Mouse (Mus musculus) myocyte (in vitro differentiated cells): Measurements from ENCODE around the gene Zfhx3. TPM values are rescaled to one million over a fixed set of nuclear protein-coding genes. Genes with fewer than 3 reads are reported as not detected.

Experiments
- H3K27me3 ChIP-seq: one replicate; pipeline ENCODE4 v1.6.1; 2011; ENCODE audit not compliant: control insufficient read depth, insufficient read depth, insufficient read length
- H3K36me3 ChIP-seq: one replicate; pipeline ENCODE4 v1.6.1; 2011; ENCODE audit not compliant: control insufficient read depth, insufficient read depth
- H3K4me2 ChIP-seq: one replicate; pipeline ENCODE4 v1.6.1; 2011; ENCODE audit warnings: low read depth, control low read depth
- H3K4me3 ChIP-seq: one replicate; pipeline ENCODE4 v1.5.1; 2011; ENCODE audit warnings: mild to moderate bottlenecking, control low read depth, moderate library complexity
- H3K79me2 ChIP-seq: one replicate; pipeline ENCODE4 v1.6.1; 2011; ENCODE audit not compliant: control insufficient read depth, insufficient read depth
- H3ac ChIP-seq: one replicate; pipeline ENCODE4 v1.6.1; 2011; ENCODE audit not compliant: control insufficient read depth, insufficient read length
- CEBPB ChIP-seq: IDR thresholded peaks from 2 replicates; pipeline ENCODE4 v1.6.1; 2011; ENCODE audit warnings: mild to moderate bottlenecking, moderate library complexity; ENCODE audit not compliant: poor library complexity, insufficient read depth, severe bottlenecking
- E2F4 ChIP-seq: IDR thresholded peaks from one replicate; pipeline ENCODE4 v1.6.1; 2011; ENCODE audit warnings: mild to moderate bottlenecking, control low read depth, moderate library complexity; ENCODE audit not compliant: insufficient read depth
- MAX ChIP-seq: IDR thresholded peaks from one replicate; pipeline ENCODE4 v1.6.1; 2011; ENCODE audit warnings: low read depth, mild to moderate bottlenecking, control low read depth
- MYOD1 ChIP-seq, 3 experiments: IDR thresholded peaks; one replicate each; pipeline ENCODE4 v1.6.1; 2011; ENCODE audit warnings: control low read depth in 2 of 3, low read depth in 2 of 3, mild to moderate bottlenecking in 2 of 3, moderate library complexity in 1 of 3; ENCODE audit not compliant: insufficient read length in 2 of 3, control insufficient read depth in 1 of 3
- MYOG ChIP-seq, 3 experiments: IDR thresholded peaks; one replicate each; pipeline ENCODE4 v1.6.1; 2011; ENCODE audit warnings: control low read depth in 2 of 3, low read depth in 2 of 3, mild to moderate bottlenecking in 2 of 3; ENCODE audit not compliant: insufficient read length in 2 of 3, control insufficient read depth in 1 of 3, insufficient read depth in 1 of 3
- POLR2A ChIP-seq: IDR thresholded peaks from one replicate; pipeline ENCODE4 v1.6.1; 2011; ENCODE audit warnings: low read depth, mild to moderate bottlenecking, control low read depth, moderate library complexity; ENCODE audit not compliant: insufficient read length
- POLR2AphosphoS2 ChIP-seq: IDR thresholded peaks from one replicate; pipeline ENCODE4 v1.6.1; 2011; ENCODE audit warnings: low read depth, control low read depth; ENCODE audit not compliant: insufficient read length
- REST ChIP-seq: IDR thresholded peaks from one replicate; pipeline ENCODE4 v1.6.1; 2011; ENCODE audit warnings: mild to moderate bottlenecking, control low read depth, moderate library complexity; ENCODE audit not compliant: insufficient read depth, insufficient read length
- SRF ChIP-seq: IDR thresholded peaks from one replicate; pipeline ENCODE4 v1.6.1; 2011; ENCODE audit warnings: low read depth; ENCODE audit not compliant: control insufficient read depth, insufficient read length
- TCF12 ChIP-seq: IDR thresholded peaks from one replicate; pipeline ENCODE4 v1.6.1; 2011; ENCODE audit warnings: mild to moderate bottlenecking, control low read depth; ENCODE audit not compliant: poor library complexity, insufficient read depth, severe bottlenecking
- TCF3 ChIP-seq: IDR thresholded peaks from one replicate; pipeline ENCODE4 v1.6.1; 2011; ENCODE audit warnings: low read depth, control low read depth; ENCODE audit not compliant: insufficient read length
- USF1 ChIP-seq: IDR thresholded peaks from one replicate; pipeline ENCODE4 v1.6.1; 2011; ENCODE audit warnings: low read depth, mild to moderate bottlenecking, control low read depth, moderate library complexity
- polyA plus RNA-seq: library from polyadenylated mRNA; unstranded; fragments of >200 nt; fragmentation: generic; extraction: Trizol; gene quantifications from one replicate; pipeline ENCODE4 v1.2.1, GENCODE M21; 2012; ENCODE audit warnings: missing spikeins

The Zfhx3 gene
- polyA plus RNA-seq, 1 experiment: 3.0 TPM

GRCm38 (mm10) chr8:108232326-108232725, 289.9 kb downstream of the Zfhx3 start:
- no peak overlapping the region for H3K4me3 ChIP-seq
- no peaks in the 10 kb centered on the region for H3K27me3 ChIP-seq
- no peak overlapping the region for H3K4me2 ChIP-seq
- H3K36me3 ChIP-seq: no peaks in the 10 kb centered on the region
- no peak overlapping the region for H3ac ChIP-seq
- TF ChIP-seq POLR2AphosphoS2 (no peak), MYOG (IDR thresholded peaks at IDR 0.05; ENCODE audit: control insufficient read depth in 1 of 3, insufficient read depth in 1 of 3, insufficient read length in 2 of 3, low read depth in 2 of 3) (no peak), TCF12 (no peak), MAX (no peak)
- H3K79me2 ChIP-seq: no peaks in the 10 kb centered on the region

DNA sequence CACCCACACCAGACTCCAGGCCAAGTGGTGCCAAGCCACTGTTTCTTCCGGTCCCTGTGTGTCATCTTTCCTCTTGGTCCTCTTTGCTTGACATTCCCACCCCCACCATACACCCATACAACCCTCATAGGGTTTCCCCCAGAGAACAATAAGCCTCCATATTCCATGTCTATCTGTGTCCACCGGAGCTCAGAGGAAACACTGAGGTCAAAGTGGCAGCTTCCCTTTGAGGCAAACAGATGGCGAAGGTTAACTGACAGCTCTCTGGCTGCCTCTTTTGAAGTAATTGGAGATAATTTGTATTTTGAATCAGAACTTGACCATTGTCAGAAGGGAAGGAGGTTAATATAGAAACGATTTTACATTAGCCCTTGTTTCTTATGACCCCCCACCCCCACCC, 292.0 kb downstream of the Zfhx3 start:
- Histone ChIP-seq H3K36me3 (no peaks in the 10 kb centered on the region), H3K27me3 (no peaks in the 10 kb centered on the region), H3K4me2 (no peak overlapping the region), H3ac (no peak overlapping the region), H3K4me3 (no peak overlapping the region), H3K79me2 (no peaks in the 10 kb centered on the region)
- no peak for TF ChIP-seq POLR2A

DNA sequence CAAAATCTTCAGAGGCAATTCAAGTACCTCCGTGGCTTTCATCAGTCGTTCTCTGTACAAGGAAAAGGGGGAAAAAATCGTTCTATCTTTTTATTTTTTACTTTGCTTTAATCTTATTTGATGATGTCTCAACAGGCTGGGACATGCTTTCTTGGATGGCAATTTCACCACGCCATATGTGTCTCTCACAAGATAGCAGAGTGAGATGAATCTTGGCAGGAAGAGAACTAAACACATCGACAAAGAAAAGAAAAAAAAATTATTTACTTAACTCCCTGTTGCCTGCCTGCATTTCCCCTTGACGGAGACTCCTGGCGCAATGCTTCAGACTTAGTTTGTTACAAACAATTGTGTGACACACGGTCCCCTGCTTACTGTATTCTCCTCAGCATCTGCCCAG, 294.3 kb downstream of the Zfhx3 start:
- TF ChIP-seq E2F4 (no peak), CEBPB (no peak), TCF3 (no peak), POLR2A (no peak), MAX (no peak), MYOD1 (IDR thresholded peaks at IDR 0.05; ENCODE audit: control insufficient read depth in 1 of 3, insufficient read length in 2 of 3, low read depth in 2 of 3) (no peak), POLR2AphosphoS2 (no peak), REST (no peak), USF1 (no peak), SRF (no peak), TCF12 (no peak), MYOG (IDR thresholded peaks at IDR 0.05; ENCODE audit: control insufficient read depth in 1 of 3, insufficient read depth in 1 of 3, insufficient read length in 2 of 3, low read depth in 2 of 3) (no peak)

GRCm38 (mm10) chr8:108239531-108239930, 297.1 kb downstream of the Zfhx3 start:
- Histone ChIP-seq H3ac (no peak overlapping the region), H3K36me3 (no peaks in the 10 kb centered on the region), H3K79me2 (no peaks in the 10 kb centered on the region), H3K4me2 (peak overlapping the region; percentile 12), H3K27me3 (no peaks in the 10 kb centered on the region), H3K4me3 (no peak overlapping the region)
- TF ChIP-seq POLR2A (no peak), TCF3 (no peak), POLR2AphosphoS2 (no peak), TCF12 (no peak), REST (no peak), USF1 (no peak), CEBPB (no peak)

More for the DNA sequence above, 294.3 kb downstream of the Zfhx3 start:
- Histone ChIP-seq H3ac (no peak overlapping the region), H3K4me3 (no peak overlapping the region), H3K27me3 (no peaks in the 10 kb centered on the region), H3K79me2 (no peaks in the 10 kb centered on the region), H3K36me3 (no peaks in the 10 kb centered on the region), H3K4me2 (no peak overlapping the region)

GRCm38 (mm10) chr8:108241041-108241690, 298.7 kb downstream of the Zfhx3 start:
- Histone ChIP-seq H3K27me3 (no peaks in the 10 kb centered on the region), H3K36me3 (no peaks in the 10 kb centered on the region), H3K79me2 (no peaks in the 10 kb centered on the region), H3ac (no peak overlapping the region), H3K4me2 (no peak overlapping the region), H3K4me3 (no peak overlapping the region)
- TF ChIP-seq SRF: no peak
- TF ChIP-seq TCF12: no peak
- no peak for TF ChIP-seq POLR2A
- TF ChIP-seq CEBPB: no peak
- no peak for TF ChIP-seq USF1
- TF ChIP-seq MYOD1 (IDR thresholded peaks at IDR 0.05; ENCODE audit: control insufficient read depth in 1 of 3, insufficient read length in 2 of 3, low read depth in 2 of 3): no peak
- no peak for TF ChIP-seq REST

GRCm38 (mm10) chr8:108243270-108243669, 300.8 kb downstream of the Zfhx3 start:
- Histone ChIP-seq H3K27me3 (no peaks in the 10 kb centered on the region), H3ac (no peak overlapping the region), H3K79me2 (no peaks in the 10 kb centered on the region), H3K4me3 (no peak overlapping the region), H3K36me3 (no peaks in the 10 kb centered on the region), H3K4me2 (no peak overlapping the region)
- TF ChIP-seq MAX: no peak
- TF ChIP-seq E2F4: no peak
